Mouse (Mus musculus): ENCODE measurements around the gene Gdi2. TPM values are rescaled to one million over a fixed set of nuclear protein-coding genes. Genes with fewer than 3 reads are reported as not detected.
A peak's percentile ranks its signal among the peaks of the same experiment; 100 is the strongest.

The Gdi2 gene
- total RNA-seq, 2 experiments from 2014 or later = 269 to 312 TPM

DNA sequence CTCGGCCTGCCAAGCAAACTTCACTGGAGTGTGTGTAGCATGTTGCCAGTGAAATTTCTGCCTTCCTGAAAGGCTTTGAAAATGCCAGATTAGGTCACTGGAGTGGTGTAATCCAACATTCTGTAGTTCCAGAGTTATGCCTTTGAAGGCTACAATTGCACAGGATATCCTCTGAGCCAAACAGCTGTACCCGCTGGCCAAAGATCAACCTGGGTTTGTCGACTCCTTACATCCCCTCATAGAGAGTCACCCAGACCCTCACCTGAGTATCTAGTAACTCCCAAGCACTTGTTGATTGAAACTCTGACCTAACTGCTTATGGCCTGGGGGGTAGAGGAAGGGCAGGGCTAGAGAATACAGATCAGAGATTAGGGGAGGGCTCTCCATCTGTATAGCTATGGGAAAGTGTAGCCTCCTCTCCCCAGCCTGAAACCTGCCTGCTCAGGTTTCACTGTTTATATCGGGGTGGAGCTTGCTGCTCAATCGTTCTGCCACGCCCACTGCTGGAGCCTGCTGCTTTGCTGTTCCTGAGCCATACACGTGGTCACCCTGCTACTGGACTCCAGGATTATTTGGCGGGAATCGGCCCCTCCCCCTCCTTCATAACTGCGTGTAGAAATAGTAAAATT, 6.1 kb upstream of the Gdi2 start:
- intact Hi-C loops (cut with DNase I) = no loop called here
- no peak for DNase-seq (ENCODE audit: extremely low spot score in 1 of 2, low spot score in 2 of 2)
- no peak overlapping the region for H3K27ac ChIP-seq
- no peak for TF ChIP-seq CTCF (IDR thresholded peaks at IDR 0.05)
- no peak overlapping the region for H3K4me3 ChIP-seq

DNA sequence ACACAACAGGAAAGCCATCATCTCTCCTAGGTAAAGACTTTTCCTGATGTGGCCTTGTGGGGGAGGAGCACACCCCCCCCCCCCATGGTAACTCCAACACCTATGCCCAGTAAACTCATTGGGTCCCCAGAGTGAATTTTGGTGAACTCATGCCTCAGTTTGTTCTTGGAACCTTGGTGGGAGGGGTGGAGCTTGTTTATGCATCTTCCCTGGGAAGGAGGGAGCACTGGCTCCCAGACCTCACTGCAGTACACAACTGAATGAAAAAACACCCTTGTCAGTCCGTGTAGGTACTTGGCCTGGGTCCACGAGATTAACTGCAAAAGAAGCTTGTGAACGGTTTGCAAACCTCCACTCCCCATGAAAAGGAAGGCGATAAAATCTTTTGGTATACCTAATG, 5.4 kb upstream of the Gdi2 start:
- intact Hi-C loops (cut with DNase I) = no loop called here
- H3K4me3 ChIP-seq = no peak overlapping the region
- TF ChIP-seq CTCF (IDR thresholded peaks at IDR 0.05) = no peak
- H3K27ac ChIP-seq = no peak overlapping the region
- DNase-seq (ENCODE audit: extremely low spot score in 1 of 2, low spot score in 2 of 2) = no peak

GRCm38 (mm10) chr13:3534146-3534545, 3.7 kb upstream of the Gdi2 start:
- DNase-seq (ENCODE audit: extremely low spot score in 1 of 2, low spot score in 2 of 2) = no peak
- Histone ChIP-seq H3K27ac (no peak overlapping the region), H3K4me3 (no peak overlapping the region)
- intact Hi-C loops (cut with DNase I) = no loop called here
- TF ChIP-seq CTCF (IDR thresholded peaks at IDR 0.05) = no peak

DNA sequence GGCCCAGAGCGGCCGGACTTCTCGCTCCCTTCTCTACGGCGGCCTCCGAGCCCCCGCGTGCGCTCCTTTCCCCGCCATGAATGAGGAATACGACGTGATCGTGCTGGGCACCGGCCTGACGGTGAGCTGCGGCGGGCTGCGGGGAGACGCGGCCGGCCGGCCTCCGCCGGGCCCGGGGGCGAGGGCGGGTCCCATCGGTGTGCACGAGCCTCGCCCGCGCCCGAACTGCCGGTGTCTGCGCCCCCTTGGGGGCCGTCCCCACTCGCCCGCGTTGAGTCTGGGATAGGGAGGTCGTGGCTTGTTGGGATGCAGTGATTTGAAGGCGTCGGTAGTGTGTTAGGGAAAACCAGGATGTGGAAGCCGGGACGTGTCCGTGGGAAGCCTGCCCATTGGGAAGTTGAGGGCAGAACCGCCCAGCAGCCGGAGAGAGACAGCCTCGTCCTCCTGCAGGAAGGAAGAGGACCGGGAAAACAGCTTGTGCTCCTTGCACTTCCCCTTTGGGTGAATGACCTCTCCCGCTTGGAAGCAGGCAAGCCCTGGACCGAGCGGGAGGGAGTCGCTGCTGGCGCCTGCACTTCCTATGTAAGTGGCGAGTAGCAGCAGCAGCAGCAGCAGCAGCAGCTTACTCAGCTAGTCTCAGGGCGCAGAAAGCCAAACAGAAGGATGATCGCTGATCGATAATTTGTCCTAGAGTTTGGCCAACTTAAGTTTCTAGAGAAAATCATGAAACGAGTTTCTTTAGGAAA, 533 bp downstream of the Gdi2 start:
- intact Hi-C loops (cut with DNase I) = loop anchor here (2.0 to 5.0 kb wide), 3 partner anchors 61 to 131 kb away; partner anchors contain the start of gene Fam208b
- Histone ChIP-seq H3K27ac (peak overlapping the region; percentile 95), H3K4me3 (peak overlapping the region; percentile 92)
- no peak for TF ChIP-seq CTCF (IDR thresholded peaks at IDR 0.05)
- peak; percentile 59 to 64 for DNase-seq (ENCODE audit: extremely low spot score in 1 of 2, low spot score in 2 of 2)

GRCm38 (mm10) chr13:3538969-3539562, 1.2 kb downstream of the Gdi2 start:
- intact Hi-C loops (cut with DNase I) = loop anchor here (2.0 to 5.0 kb wide), 3 partner anchors 62 to 132 kb away; partner anchors contain the start of gene Fam208b
- Histone ChIP-seq H3K27ac (peak overlapping the region; percentile 95), H3K4me3 (peak overlapping the region; percentile 92)
- no peak for DNase-seq (ENCODE audit: extremely low spot score in 1 of 2, low spot score in 2 of 2)
- TF ChIP-seq CTCF (IDR thresholded peaks at IDR 0.05) = no peak

- Histone ChIP-seq H3K4me3 (peak overlapping the region; percentile 3; the same call in 1 of the 2 replicates), H3K27ac (no peak overlapping the region)
- intact Hi-C loops (cut with DNase I) = no loop called here
Observed at GRCm38 (mm10) chr13:3540166-3540565, 2.3 kb downstream of the Gdi2 start.

GRCm38 (mm10) chr13:3541159-3541782, 3.4 kb downstream of the Gdi2 start:
- DNase-seq (ENCODE audit: extremely low spot score in 1 of 2, low spot score in 2 of 2) = no peak
- intact Hi-C loops (cut with DNase I) = no loop called here
- Histone ChIP-seq H3K4me3 (no peak overlapping the region), H3K27ac (no peak overlapping the region)
- no peak for TF ChIP-seq CTCF (IDR thresholded peaks at IDR 0.05)

More at GRCm38 (mm10) chr13:3540166-3540565, 2.3 kb downstream of the Gdi2 start:
- TF ChIP-seq CTCF (IDR thresholded peaks at IDR 0.05) = no peak
- no peak for DNase-seq (ENCODE audit: extremely low spot score in 1 of 2, low spot score in 2 of 2)

DNA sequence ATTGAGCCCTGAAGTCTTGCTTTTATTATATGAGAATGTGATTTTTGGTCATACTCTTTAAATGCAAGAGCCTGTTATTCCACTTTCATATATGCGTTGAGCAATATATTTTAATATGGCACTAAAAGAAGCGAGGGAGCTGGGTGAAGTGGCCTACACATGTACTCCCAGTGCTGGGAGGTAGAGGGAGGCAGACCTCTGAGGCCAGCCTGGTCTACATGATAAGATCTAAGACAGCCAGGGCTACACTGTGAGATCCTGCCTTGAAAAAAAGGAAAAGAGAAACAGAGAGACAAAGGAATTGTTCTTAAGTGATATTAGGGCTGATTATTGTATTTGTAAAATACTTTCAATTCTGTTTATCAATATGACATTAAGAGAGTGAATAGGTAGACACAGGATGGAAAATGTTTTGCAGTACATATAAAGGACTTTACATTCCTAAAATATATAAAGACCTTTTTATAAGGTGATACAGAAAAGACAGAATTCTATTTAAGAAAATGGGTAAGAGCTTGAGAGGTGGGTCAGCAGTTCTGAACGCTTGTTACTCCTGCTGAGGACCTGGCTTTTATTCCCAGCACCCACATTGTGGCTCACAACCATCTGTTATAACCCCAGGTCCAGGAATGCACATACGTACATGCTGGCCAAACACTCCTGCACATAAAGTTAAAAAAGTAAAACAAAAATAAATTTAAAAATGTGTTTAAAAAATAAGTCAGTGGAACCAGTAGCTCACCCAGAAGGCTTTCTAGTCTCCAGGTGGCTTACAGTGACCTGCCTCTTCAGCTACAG, 6.4 kb downstream of the Gdi2 start:
- Histone ChIP-seq H3K4me3 (no peak overlapping the region), H3K27ac (no peak overlapping the region)
- intact Hi-C loops (cut with DNase I) = no loop called here
- no peak; the same call in 1 of the 2 replicates for TF ChIP-seq CTCF (IDR thresholded peaks at IDR 0.05)
- DNase-seq (ENCODE audit: extremely low spot score in 1 of 2, low spot score in 2 of 2) = no peak

GRCm38 (mm10) chr13:3544925-3545324, 7.1 kb downstream of the Gdi2 start:
- Histone ChIP-seq H3K4me3 (no peak overlapping the region), H3K27ac (no peak overlapping the region)
- no peak for DNase-seq (ENCODE audit: extremely low spot score in 1 of 2, low spot score in 2 of 2)
- peak; percentile 1; the same call in 1 of the 2 replicates for TF ChIP-seq CTCF (IDR thresholded peaks at IDR 0.05)
- intact Hi-C loops (cut with DNase I) = no loop called here

DNA sequence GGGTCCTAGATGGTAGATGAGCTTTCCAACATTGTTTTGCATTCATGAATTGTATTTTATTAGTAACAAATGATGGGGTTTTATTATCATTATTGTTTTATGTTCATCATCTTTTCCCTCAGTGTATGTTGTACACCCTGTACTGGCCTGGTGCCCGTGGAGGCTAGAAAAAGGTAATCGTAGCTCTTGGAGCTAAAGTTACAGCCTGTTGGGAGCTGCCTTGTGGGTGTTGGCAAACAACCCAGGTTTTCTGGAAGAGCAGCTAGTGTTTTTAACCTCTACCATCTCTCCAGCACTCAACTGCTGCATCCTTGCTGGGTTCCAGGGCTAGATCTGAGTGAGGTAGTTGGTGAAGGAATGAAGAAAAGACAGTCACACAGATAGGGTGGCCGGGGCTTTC, 9.5 kb downstream of the Gdi2 start:
- Histone ChIP-seq H3K4me3 (no peak overlapping the region), H3K27ac (no peak overlapping the region)
- intact Hi-C loops (cut with DNase I) = no loop called here
- DNase-seq (ENCODE audit: extremely low spot score in 1 of 2, low spot score in 2 of 2) = no peak
- no peak for TF ChIP-seq CTCF (IDR thresholded peaks at IDR 0.05)

- TF ChIP-seq CTCF (IDR thresholded peaks at IDR 0.05) = no peak
- DNase-seq (ENCODE audit: extremely low spot score in 1 of 2, low spot score in 2 of 2) = no peak
- Histone ChIP-seq H3K4me3 (no peak overlapping the region), H3K27ac (no peak overlapping the region)
- intact Hi-C loops (cut with DNase I) = no loop called here
Observed at GRCm38 (mm10) chr13:3547856-3548255, 10.0 kb downstream of the Gdi2 start.

Data from left cerebral cortex, adult 2 months (tissue).